In genomic region chr17:56805784-56806183, GRCm38 (mm10) we compare ENCODE assay signal across 15 mouse cellular contexts. TPM values are rescaled to one million over a fixed set of nuclear protein-coding genes. Genes with fewer than 3 reads are reported as not detected.
DNase-seq lines count a peak whose midpoint lies in the region; ATAC-seq and TF ChIP-seq lines count a peak whose summit lies in the region.
"Had no signal": no experiment of that assay in that cellular context is flagged by ENCODE, and none has a peak within 500 bp of the region (broad histone marks: within the 10 kb centered on the region; RNA-seq: fewer than 3 reads in every experiment).

No protein-coding gene starts in this region.

- WGBS in forebrain, postnatal 0 days: 93% methylated on average over 1 of the region's 1 CpGs
- WGBS in forebrain, embryonic 16.5 days: 93% methylated on average over 1 of the region's 1 CpGs
- 70% methylated on average over 1 of the region's 1 CpGs for WGBS in liver, embryonic 14.5 days (ENCODE audit: insufficient replicate concordance)

- no peaks in the 10 kb centered on the region for H3K9me3 ChIP-seq in forebrain, postnatal 0 days (ENCODE audit: low read length)
- no peaks in the 10 kb centered on the region for H3K9me3 ChIP-seq in forebrain, embryonic 16.5 days (ENCODE audit: control insufficient read depth, low read length)
- H3K9me3 ChIP-seq in liver, embryonic 14.5 days (ENCODE audit: control insufficient read depth, low read length): no peaks in the 10 kb centered on the region
- H3K9me3 ChIP-seq in CH12.LX (replicated peaks; ENCODE audit: low read length): no peaks in the 10 kb centered on the region
- H3K9me3 ChIP-seq: embryonic facial prominence, embryonic 13.5 days; kidney, embryonic 15.5 days; megakaryocyte, embryonic 14.5 days had no signal

- in situ Hi-C loops in CH12.LX (cut with MboI; ENCODE audit: low pct_ligation_motif_present, low pct_unique_long_range_greater_than_20kb, low sequenced_read_pairs): no loop called here

- H3K4me1 ChIP-seq in forebrain, postnatal 0 days (ENCODE audit: insufficient read depth): peaks cover 9% of the 10 kb centered on the region; the same call in 1 of the 2 replicates
- peaks cover 16% of the 10 kb centered on the region for H3K4me1 ChIP-seq in forebrain, embryonic 16.5 days (replicated peaks; ENCODE audit: control insufficient read depth, insufficient read depth, low read length)
- peaks cover 0 to 4% of the 10 kb centered on the region in 2 experiments; a peak in 1 of 4 replicates for H3K4me1 ChIP-seq in liver, embryonic 14.5 days (replicated peaks; ENCODE audit: control insufficient read depth in 2 of 2, insufficient read depth in 2 of 2, low read length in 1 of 2)
- H3K4me1 ChIP-seq in CH12.LX (ENCODE audit: control insufficient read depth in 1 of 2, insufficient read depth in 2 of 2): peaks cover 0 to under 1% of the 10 kb centered on the region in 2 experiments; a peak in 2 of 4 replicates

- H3K27ac ChIP-seq in forebrain, postnatal 0 days (ENCODE audit: low read depth, low read length): no peak overlapping the region
- H3K27ac ChIP-seq in forebrain, embryonic 16.5 days (ENCODE audit: low read length): no peak overlapping the region
- no peak overlapping the region for H3K27ac ChIP-seq in liver, embryonic 14.5 days
- no peak overlapping the region for H3K27ac ChIP-seq in CH12.LX (ENCODE audit: insufficient read depth, low read depth)
- H3K27ac ChIP-seq: embryonic facial prominence, embryonic 13.5 days; kidney, embryonic 15.5 days had no signal

- no peak overlapping the region for H3K4me3 ChIP-seq in forebrain, postnatal 0 days (ENCODE audit: low read depth, low read length)
- no peak overlapping the region for H3K4me3 ChIP-seq in forebrain, embryonic 16.5 days (replicated peaks; ENCODE audit: low read length)
- no peak overlapping the region for H3K4me3 ChIP-seq in liver, embryonic 14.5 days (ENCODE audit: insufficient read depth in 1 of 2, low read depth in 2 of 2, low read length in 2 of 2)
- H3K4me3 ChIP-seq in CH12.LX (replicated peaks in 1 of 3; ENCODE audit: low read depth in 2 of 3, low read length in 2 of 3, poor library complexity in 1 of 3): no peak overlapping the region
- H3K4me3 ChIP-seq: embryonic facial prominence, embryonic 13.5 days; kidney, embryonic 15.5 days; megakaryocyte, embryonic 14.5 days had no signal

- TF ChIP-seq RAD21 in CH12.LX (IDR thresholded peaks at IDR 0.05; ENCODE audit: low read depth, low read length): peak; percentile 61

- no peak for DNase-seq in forebrain, postnatal 0 days
- DNase-seq in liver, embryonic 14.5 days (ENCODE audit: low read depth in 3 of 3, low spot score in 3 of 3): no peak
- DNase-seq in liver (no peak), CH12.LX (ENCODE audit: extremely low read depth) (no peak)
- DNase-seq in adrenal gland, postnatal 10 days: peak; percentile 54
- DNase-seq: cerebellum, adult 2 months; heart, postnatal 14 days had no signal

- TF ChIP-seq POLR2A in CH12.LX (IDR thresholded peaks at IDR 0.05; ENCODE audit: low read depth, low read length): no peak

- no peak for TF ChIP-seq EP300 in liver, embryonic 14.5 days (IDR thresholded peaks at IDR 0.05; ENCODE audit: low read depth)
- no peak for TF ChIP-seq EP300 in CH12.LX (IDR thresholded peaks at IDR 0.05; ENCODE audit: low read length)

- dilution Hi-C loops in CH12.LX (cut with MboI; ENCODE audit: extremely low pct_ligation_motif_present, extremely low pct_unique_long_range_greater_than_20kb, low sequenced_read_pairs): no loop called here

- H3K36me3 ChIP-seq in forebrain, postnatal 0 days (ENCODE audit: insufficient read depth): no peaks in the 10 kb centered on the region
- H3K36me3 ChIP-seq in forebrain, embryonic 16.5 days (ENCODE audit: control insufficient read depth, insufficient read depth): no peaks in the 10 kb centered on the region
- H3K36me3 ChIP-seq in liver, embryonic 14.5 days (replicated peaks; ENCODE audit: control insufficient read depth, insufficient read depth, low read depth): peaks cover 13% of the 10 kb centered on the region
- H3K36me3 ChIP-seq in CH12.LX (replicated peaks in 1 of 2; ENCODE audit: control insufficient read depth in 1 of 2, insufficient read depth in 1 of 2, low read length in 1 of 2): no peaks in the 10 kb centered on the region

- H3K79me2 ChIP-seq in CH12.LX (replicated peaks; ENCODE audit: control insufficient read depth, extremely low read depth, insufficient read depth, poor library complexity, severe bottlenecking): no peaks in the 10 kb centered on the region

- H3K9ac ChIP-seq in forebrain, postnatal 0 days: no peak overlapping the region
- H3K9ac ChIP-seq in forebrain, embryonic 16.5 days (replicated peaks; ENCODE audit: low read depth, low read length): no peak overlapping the region
- no peak overlapping the region for H3K9ac ChIP-seq in liver, embryonic 14.5 days (replicated peaks)
- H3K9ac ChIP-seq in CH12.LX (ENCODE audit: insufficient read depth, low read depth): no peak overlapping the region
- H3K9ac ChIP-seq: embryonic facial prominence, embryonic 13.5 days; kidney, embryonic 15.5 days had no signal

- H3K27me3 ChIP-seq in forebrain, postnatal 0 days (ENCODE audit: insufficient read depth, low read length): no peaks in the 10 kb centered on the region
- H3K27me3 ChIP-seq in forebrain, embryonic 16.5 days (replicated peaks; ENCODE audit: control insufficient read depth, insufficient read depth, low read length): no peaks in the 10 kb centered on the region
- H3K27me3 ChIP-seq in liver, embryonic 14.5 days (ENCODE audit: control insufficient read depth, insufficient read depth, low read length): no peaks in the 10 kb centered on the region
- peaks cover 70% of the 10 kb centered on the region for H3K27me3 ChIP-seq in CH12.LX (replicated peaks)
- H3K27me3 ChIP-seq: kidney, embryonic 15.5 days had no signal

- H3K4me2 ChIP-seq in forebrain, postnatal 0 days (ENCODE audit: low read depth): no peak overlapping the region
- H3K4me2 ChIP-seq in forebrain, embryonic 16.5 days (ENCODE audit: low read length): no peak overlapping the region
- H3K4me2 ChIP-seq in liver, embryonic 14.5 days (ENCODE audit: low read depth): no peak overlapping the region
- no peak overlapping the region for H3K4me2 ChIP-seq in CH12.LX (ENCODE audit: insufficient read depth, low read depth, poor library complexity, severe bottlenecking)
- H3K4me2 ChIP-seq: embryonic facial prominence, embryonic 13.5 days; kidney, embryonic 15.5 days had no signal

- TF ChIP-seq CTCF in forebrain, postnatal 0 days (IDR thresholded peaks at IDR 0.05; ENCODE audit: low read depth): peak; percentile 44
- peak; percentile 58 for TF ChIP-seq CTCF in liver, embryonic 14.5 days (IDR thresholded peaks at IDR 0.05; ENCODE audit: low read depth)
- peak in 1 of 2 experiments; percentile 54; a peak in 2 of 4 replicates for TF ChIP-seq CTCF in CH12.LX (conservative IDR thresholded peaks at IDR 0.05 in 1 of 2, IDR thresholded peaks at IDR 0.05 in 1 of 2; ENCODE audit: low read depth in 2 of 2, low read length in 2 of 2)

- no peak for ATAC-seq in forebrain, postnatal 0 days
- no peak for ATAC-seq in forebrain, embryonic 16.5 days
- no peak for ATAC-seq in liver, embryonic 14.5 days (ENCODE audit: insufficient read depth)
- ATAC-seq in CD4-positive, CD25-positive, alpha-beta regulatory T cell, adult 4 months: no peak
- ATAC-seq in erythroid progenitor cell, adult 5-6 weeks (replicated peaks; ENCODE audit: low FRiP score, poor library complexity, severe bottlenecking): no peak

RNA-seq across cellular contexts. Expression of gene Rfx2, which starts 25.0 kb away (rescaled TPM):
- 2.4 and 3.6 TPM in 2 replicates for total RNA-seq in forebrain, postnatal 0 days (2014; rRNA removed)
- 2.2 and 3.4 TPM in 2 replicates for polyA plus RNA-seq in forebrain, postnatal 0 days (2015; fragmentation: Nextera tagmentation; extraction: Ambion mirVana)
- 3.7 and 4.2 TPM in 2 replicates for polyA plus RNA-seq in forebrain, embryonic 16.5 days (2015; fragmentation: Nextera tagmentation; extraction: Ambion mirVana)
- 10.7 and 12.6 TPM in 2 replicates for polyA plus RNA-seq in liver, embryonic 14.5 days (2012; rRNA removed)
- 6.8 and 8.5 TPM in 2 replicates for polyA plus RNA-seq in liver, embryonic 14.5 days (2014; fragmentation: Nextera tagmentation; extraction: Ambion mirVana)
- total RNA-seq in CH12.LX (2012; rRNA removed): 0.46 and 1.1 TPM in 2 replicates
- total RNA-seq in CH12.LX (2014; rRNA removed): 0.16 TPM in 1 of 2 replicates, not detected in the other
- 0.34 and 0.35 TPM in 2 replicates for polyA plus RNA-seq in CH12.LX (2012; ENCODE audit: insufficient read length, low read depth)
- total RNA-seq in adrenal gland, postnatal 10 days (2021): 1 to 10 TPM; 5.5 to 5.7 TPM
- 1 to 10 TPM; 1.2 to 2.1 TPM for polyA plus RNA-seq in CD4-positive, CD25-positive, alpha-beta regulatory T cell, adult 4 months (2017; shearing (Covaris generic))
- 101 and 107 TPM in 2 replicates for total RNA-seq in erythroid progenitor cell, adult 5-6 weeks (2015; ENCODE audit: low replicate concordance)
- 76.1 and 105 TPM in 2 replicates for total RNA-seq in erythroid progenitor cell, adult 5-6 weeks (2017; ENCODE audit: low replicate concordance)

RNA-seq across cellular contexts. Expression of gene Prr22, which starts 35.7 kb away (rescaled TPM):
- total RNA-seq in forebrain, postnatal 0 days (2014; rRNA removed): 0.69 and 0.71 TPM in 2 replicates
- polyA plus RNA-seq in forebrain, postnatal 0 days (2015; fragmentation: Nextera tagmentation; extraction: Ambion mirVana): 0.14 and 0.25 TPM in 2 replicates
- polyA plus RNA-seq in forebrain, embryonic 16.5 days (2015; fragmentation: Nextera tagmentation; extraction: Ambion mirVana): 0.96 and 1.0 TPM in 2 replicates
- polyA plus RNA-seq in liver, embryonic 14.5 days (2012; rRNA removed): 1.2 and 1.3 TPM in 2 replicates
- 0.40 and 0.52 TPM in 2 replicates for polyA plus RNA-seq in liver, embryonic 14.5 days (2014; fragmentation: Nextera tagmentation; extraction: Ambion mirVana)
- total RNA-seq in CH12.LX (2012; rRNA removed): 0.71 and 0.93 TPM in 2 replicates
- 0.15 and 0.18 TPM in 2 replicates for total RNA-seq in CH12.LX (2014; rRNA removed)
- polyA plus RNA-seq in CH12.LX (2012; ENCODE audit: insufficient read length, low read depth): 1.3 and 1.6 TPM in 2 replicates
- total RNA-seq in adrenal gland, postnatal 10 days (2021): under 1 TPM; 0.27 to 0.42 TPM
- 1 to 10 TPM in 1 of 2 experiments, under 1 TPM in 1; 0.24 to 1.1 TPM for polyA plus RNA-seq in CD4-positive, CD25-positive, alpha-beta regulatory T cell, adult 4 months (2017; shearing (Covaris generic))
- not detected in 2 replicates for total RNA-seq in erythroid progenitor cell, adult 5-6 weeks (2015; ENCODE audit: low replicate concordance)
- not detected in 2 replicates for total RNA-seq in erythroid progenitor cell, adult 5-6 weeks (2017; ENCODE audit: low replicate concordance)

RNA-seq across cellular contexts. Expression of gene Dus3l, which starts 41.2 kb away (rescaled TPM):
- 75.1 and 75.3 TPM in 2 replicates for total RNA-seq in forebrain, postnatal 0 days (2014; rRNA removed)
- 70.4 and 79.9 TPM in 2 replicates for polyA plus RNA-seq in forebrain, postnatal 0 days (2015; fragmentation: Nextera tagmentation; extraction: Ambion mirVana)
- polyA plus RNA-seq in forebrain, embryonic 16.5 days (2015; fragmentation: Nextera tagmentation; extraction: Ambion mirVana): 73.5 and 90.4 TPM in 2 replicates
- 18.1 and 19.3 TPM in 2 replicates for polyA plus RNA-seq in liver, embryonic 14.5 days (2012; rRNA removed)
- 9.5 and 10.8 TPM in 2 replicates for polyA plus RNA-seq in liver, embryonic 14.5 days (2014; fragmentation: Nextera tagmentation; extraction: Ambion mirVana)
- 57.5 and 62.1 TPM in 2 replicates for total RNA-seq in CH12.LX (2012; rRNA removed)
- 32.0 and 35.8 TPM in 2 replicates for total RNA-seq in CH12.LX (2014; rRNA removed)
- polyA plus RNA-seq in CH12.LX (2012; ENCODE audit: insufficient read length, low read depth): 54.3 and 57.7 TPM in 2 replicates
- total RNA-seq in adrenal gland, postnatal 10 days (2021): 10 to 100 TPM; 27.6 to 34.5 TPM
- 10 to 100 TPM; 30.3 to 41.2 TPM for polyA plus RNA-seq in CD4-positive, CD25-positive, alpha-beta regulatory T cell, adult 4 months (2017; shearing (Covaris generic))
- 6.5 and 7.1 TPM in 2 replicates for total RNA-seq in erythroid progenitor cell, adult 5-6 weeks (2015; ENCODE audit: low replicate concordance)
- 3.0 and 5.4 TPM in 2 replicates for total RNA-seq in erythroid progenitor cell, adult 5-6 weeks (2017; ENCODE audit: low replicate concordance)

RNA-seq across cellular contexts. Expression of gene Nrtn, which starts 48.5 kb away (rescaled TPM):
- 1.9 and 5.4 TPM in 2 replicates for total RNA-seq in forebrain, postnatal 0 days (2014; rRNA removed)
- polyA plus RNA-seq in forebrain, postnatal 0 days (2015; fragmentation: Nextera tagmentation; extraction: Ambion mirVana): 2.7 and 2.8 TPM in 2 replicates
- 0.73 and 0.84 TPM in 2 replicates for polyA plus RNA-seq in forebrain, embryonic 16.5 days (2015; fragmentation: Nextera tagmentation; extraction: Ambion mirVana)
- polyA plus RNA-seq in liver, embryonic 14.5 days (2012; rRNA removed): 1.0 and 1.6 TPM in 2 replicates
- 1.7 and 1.9 TPM in 2 replicates for polyA plus RNA-seq in liver, embryonic 14.5 days (2014; fragmentation: Nextera tagmentation; extraction: Ambion mirVana)
- total RNA-seq in CH12.LX (2012; rRNA removed) (0.25 and 0.34 TPM in 2 replicates), CH12.LX (2014; rRNA removed) (not detected in 2 replicates)
- not detected in 2 replicates for polyA plus RNA-seq in CH12.LX (2012; ENCODE audit: insufficient read length, low read depth)
- total RNA-seq in adrenal gland, postnatal 10 days (2021): 1 to 10 TPM; 5.9 to 6.3 TPM
- polyA plus RNA-seq in CD4-positive, CD25-positive, alpha-beta regulatory T cell, adult 4 months (2017; shearing (Covaris generic)): not detected
- not detected in 2 replicates for total RNA-seq in erythroid progenitor cell, adult 5-6 weeks (2015; ENCODE audit: low replicate concordance)
- total RNA-seq in erythroid progenitor cell, adult 5-6 weeks (2017; ENCODE audit: low replicate concordance): not detected in 2 replicates
- total RNA-seq: granulocyte monocyte progenitor cell, adult 5-6 weeks; monocyte, adult 5-6 weeks had no signal
